Mouse (Mus musculus) subcutaneous adipose tissue, adult 2 months (tissue): ENCODE results near the gene Pik3ap1. TPM values are rescaled to one million over a fixed set of nuclear protein-coding genes. Genes with fewer than 3 reads are reported as not detected.

Experiments
- polyA plus RNA-seq: library from polyadenylated mRNA; depleted of rRNA; stranded (reverse); fragments of >200 nt; gene quantifications from 2 replicates; pipeline ENCODE4 v1.2.3, GENCODE M21; 2012; ENCODE audit warnings: low replicate concordance; rRNA removed

The Pik3ap1 gene
- 4.1 and 14.7 TPM in 2 replicates for polyA plus RNA-seq

DNA sequence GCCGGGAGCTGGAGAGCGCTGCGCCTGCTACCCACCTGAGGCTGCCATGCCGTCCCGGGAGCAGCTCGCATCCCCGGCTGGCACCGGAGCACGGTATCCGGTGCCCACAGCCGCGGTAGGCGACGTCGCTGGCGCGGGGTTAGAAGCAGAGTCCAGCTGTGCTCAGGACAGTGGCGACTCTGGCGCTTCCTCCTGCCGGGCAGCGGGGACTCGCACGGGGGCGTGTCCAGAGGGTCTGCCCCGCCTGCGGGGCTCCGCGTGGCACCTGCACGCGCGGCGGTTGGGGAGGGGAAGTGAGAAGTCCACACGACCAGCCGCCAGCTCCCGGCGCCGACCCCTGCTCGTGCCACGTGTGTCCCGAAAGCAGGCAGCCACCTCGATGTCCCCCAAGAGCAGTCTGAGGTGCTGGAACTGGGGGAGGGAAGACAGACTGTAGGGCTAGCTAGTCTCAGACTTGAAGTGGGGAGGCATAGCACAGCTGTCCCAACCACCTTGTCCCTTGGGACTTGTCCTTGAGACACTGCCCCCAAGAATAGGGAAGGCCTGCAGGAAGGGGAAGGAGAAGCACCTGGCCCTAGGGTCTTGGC lies at the start of gene Pik3ap1:
Gene Pik3ap1 (minus strand): TSS at position 181 of the 587 bp plus-strand sequence.

GRCm38 (mm10) chr19:41263630-41264295 lies 121.1 kb downstream of the Pik3ap1 start, which contains the start of gene Tm9sf3:
TSS of gene Tm9sf3 (minus strand) at chr19:41263997.

Other genes starting within 250 kb of the Pik3ap1 start
- 0.12 and 0.13 TPM in 2 replicates for gene Tll2, start 178.3 kb downstream of the Pik3ap1 start, polyA plus RNA-seq
- gene Tm9sf3, start 121.1 kb downstream of the Pik3ap1 start, polyA plus RNA-seq: 56.5 and 77.3 TPM in 2 replicates
- gene Lcor, start 97.5 kb upstream of the Pik3ap1 start, polyA plus RNA-seq: 2.3 and 3.1 TPM in 2 replicates
- 1.5 and 1.9 TPM in 2 replicates for gene Gm340, start 197.3 kb upstream of the Pik3ap1 start, polyA plus RNA-seq